Mouse (Mus musculus): ENCODE measurements around the gene Klk5.

The Klk5 gene

DNA sequence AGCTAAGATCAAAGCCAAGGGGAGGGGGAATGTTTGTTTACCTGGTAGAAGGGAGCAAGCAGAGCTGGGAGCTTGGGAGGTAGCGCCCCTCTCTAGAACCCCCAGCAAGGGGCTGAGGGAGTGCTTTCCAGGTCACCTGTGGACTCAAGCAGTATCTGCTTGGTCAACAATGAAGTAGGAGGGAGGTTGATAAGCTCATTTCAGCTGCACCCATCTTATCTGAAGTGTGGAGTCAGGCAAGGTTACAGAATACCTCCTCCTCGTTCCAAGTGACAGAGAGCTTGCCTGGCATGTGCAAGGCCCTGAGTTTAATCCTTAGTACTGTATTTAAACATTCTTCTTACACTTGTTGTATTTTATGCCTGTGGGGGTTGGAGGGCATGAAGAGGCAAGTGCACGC, 13.9 kb downstream of the Klk5 start:
- no peak overlapping the region for H3K4me3 ChIP-seq (replicated peaks; ENCODE audit: low read length)
- TF ChIP-seq CTCF (conservative IDR thresholded peaks at IDR 0.05; ENCODE audit: low read length): no peak
- TF ChIP-seq POU5F1 (IDR thresholded peaks at IDR 0.05; ENCODE audit: borderline replicate concordance, low read length): no peak
- H3K36me3 ChIP-seq (ENCODE audit: insufficient read depth, low read length): no peaks in the 10 kb centered on the region
- peaks cover 6% of the 10 kb centered on the region for H3K27me3 ChIP-seq (ENCODE audit: insufficient read depth, low read length)
- no peaks in the 10 kb centered on the region for H3K9me3 ChIP-seq (ENCODE audit: low read length)
- H3K4me1 ChIP-seq (replicated peaks; ENCODE audit: low read depth, low read length): peaks cover 47% of the 10 kb centered on the region

GRCm38 (mm10) chr7:43856307-43856706, 14.5 kb downstream of the Klk5 start:
- Histone ChIP-seq H3K4me3 (replicated peaks; ENCODE audit: low read length) (no peak overlapping the region), H3K36me3 (ENCODE audit: insufficient read depth, low read length) (no peaks in the 10 kb centered on the region), H3K4me1 (replicated peaks; ENCODE audit: low read depth, low read length) (peaks cover 52% of the 10 kb centered on the region), H3K27me3 (ENCODE audit: insufficient read depth, low read length) (peaks cover 8% of the 10 kb centered on the region), H3K9me3 (ENCODE audit: low read length) (no peaks in the 10 kb centered on the region)
- TF ChIP-seq POU5F1 (IDR thresholded peaks at IDR 0.05; ENCODE audit: borderline replicate concordance, low read length) (no peak), CTCF (conservative IDR thresholded peaks at IDR 0.05; ENCODE audit: low read length) (no peak), NANOG (IDR thresholded peaks at IDR 0.05; ENCODE audit: borderline replicate concordance, low read length) (no peak)

GRCm38 (mm10) chr7:43857501-43857900, 15.7 kb downstream of the Klk5 start:
- H3K4me1 ChIP-seq (replicated peaks; ENCODE audit: low read depth, low read length): peaks cover 52% of the 10 kb centered on the region
- no peak overlapping the region for H3K4me3 ChIP-seq (replicated peaks; ENCODE audit: low read length)
- no peaks in the 10 kb centered on the region for H3K36me3 ChIP-seq (ENCODE audit: insufficient read depth, low read length)
- TF ChIP-seq CTCF (conservative IDR thresholded peaks at IDR 0.05; ENCODE audit: low read length) (no peak), NANOG (IDR thresholded peaks at IDR 0.05; ENCODE audit: borderline replicate concordance, low read length) (no peak), POU5F1 (IDR thresholded peaks at IDR 0.05; ENCODE audit: borderline replicate concordance, low read length) (no peak)
- H3K9me3 ChIP-seq (ENCODE audit: low read length): no peaks in the 10 kb centered on the region
- peaks cover 9% of the 10 kb centered on the region for H3K27me3 ChIP-seq (ENCODE audit: insufficient read depth, low read length)

- Histone ChIP-seq H3K4me1 (replicated peaks; ENCODE audit: low read depth, low read length) (peaks cover 32% of the 10 kb centered on the region), H3K9me3 (ENCODE audit: low read length) (no peaks in the 10 kb centered on the region), H3K36me3 (ENCODE audit: insufficient read depth, low read length) (no peaks in the 10 kb centered on the region), H3K27me3 (ENCODE audit: insufficient read depth, low read length) (peaks cover 9% of the 10 kb centered on the region), H3K4me3 (replicated peaks; ENCODE audit: low read length) (no peak overlapping the region)
- TF ChIP-seq NANOG (IDR thresholded peaks at IDR 0.05; ENCODE audit: borderline replicate concordance, low read length): no peak
Observed at GRCm38 (mm10) chr7:43860411-43860810, 18.6 kb downstream of the Klk5 start.

GRCm38 (mm10) chr7:43873237-43873636, 31.5 kb downstream of the Klk5 start:
- Histone ChIP-seq H3K9me3 (ENCODE audit: low read length) (no peaks in the 10 kb centered on the region), H3K4me3 (replicated peaks; ENCODE audit: low read length) (no peak overlapping the region), H3K4me1 (replicated peaks; ENCODE audit: low read depth, low read length) (peaks cover 7% of the 10 kb centered on the region), H3K27me3 (ENCODE audit: insufficient read depth, low read length) (peaks cover 3% of the 10 kb centered on the region; the same call in 1 of the 2 replicates), H3K36me3 (ENCODE audit: insufficient read depth, low read length) (no peaks in the 10 kb centered on the region)
- TF ChIP-seq POU5F1 (IDR thresholded peaks at IDR 0.05; ENCODE audit: borderline replicate concordance, low read length): no peak
- TF ChIP-seq CTCF (conservative IDR thresholded peaks at IDR 0.05; ENCODE audit: low read length): peak; percentile 81

DNA sequence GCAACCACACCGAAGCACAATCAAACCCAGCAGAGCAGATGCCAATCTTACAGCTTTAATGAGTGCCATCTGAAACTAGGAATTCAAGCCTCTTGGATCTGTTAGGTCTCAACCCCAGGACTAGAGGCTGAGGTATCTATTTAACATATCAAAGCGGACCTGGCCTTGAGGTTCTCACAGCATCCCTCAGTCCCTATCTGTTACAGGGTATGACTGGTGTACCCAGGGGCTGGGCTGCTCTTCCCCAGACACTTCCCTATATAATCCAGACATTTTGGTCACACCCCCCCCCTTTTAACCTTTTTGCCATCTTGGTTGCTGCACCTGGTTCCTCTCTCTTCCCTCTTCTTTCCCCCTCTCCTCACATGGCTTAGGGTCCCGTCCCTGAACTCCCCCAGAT, 31.9 kb downstream of the Klk5 start:
- Histone ChIP-seq H3K36me3 (ENCODE audit: insufficient read depth, low read length) (no peaks in the 10 kb centered on the region), H3K27me3 (ENCODE audit: insufficient read depth, low read length) (peaks cover 3% of the 10 kb centered on the region; the same call in 1 of the 2 replicates), H3K4me3 (replicated peaks; ENCODE audit: low read length) (no peak overlapping the region), H3K9me3 (ENCODE audit: low read length) (no peaks in the 10 kb centered on the region), H3K4me1 (replicated peaks; ENCODE audit: low read depth, low read length) (peaks cover 7% of the 10 kb centered on the region)
- TF ChIP-seq NANOG (IDR thresholded peaks at IDR 0.05; ENCODE audit: borderline replicate concordance, low read length): no peak
- no peak for TF ChIP-seq POU5F1 (IDR thresholded peaks at IDR 0.05; ENCODE audit: borderline replicate concordance, low read length)
- TF ChIP-seq CTCF (conservative IDR thresholded peaks at IDR 0.05; ENCODE audit: low read length): no peak

DNA sequence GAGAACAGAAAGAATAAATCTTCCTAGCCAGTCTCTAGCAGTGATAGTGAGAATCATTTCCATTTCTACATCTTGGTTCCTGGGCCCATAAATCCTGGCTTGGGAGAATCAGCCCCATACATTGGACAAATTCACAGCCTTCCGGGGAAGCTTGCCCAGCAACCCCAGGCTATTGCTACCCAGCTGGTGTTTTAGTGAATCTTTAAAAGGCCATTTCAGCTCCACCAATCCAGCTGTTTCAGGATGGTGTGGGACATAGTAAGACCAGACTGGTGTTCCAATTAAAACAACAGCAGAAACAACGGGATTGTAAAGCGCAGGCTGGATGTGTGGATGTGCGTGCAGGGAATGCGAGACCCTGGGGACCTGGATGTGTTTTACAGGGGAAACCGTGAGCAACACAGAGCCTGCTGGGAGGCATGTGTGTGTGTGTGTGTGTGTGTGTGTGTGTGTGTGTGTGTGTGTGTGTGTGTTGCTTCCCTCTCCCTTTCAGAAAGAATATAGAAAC, 33.2 kb downstream of the Klk5 start:
- Histone ChIP-seq H3K9me3 (ENCODE audit: low read length) (no peaks in the 10 kb centered on the region), H3K4me3 (replicated peaks; ENCODE audit: low read length) (no peak overlapping the region), H3K27me3 (ENCODE audit: insufficient read depth, low read length) (peaks cover 10% of the 10 kb centered on the region), H3K36me3 (ENCODE audit: insufficient read depth, low read length) (no peaks in the 10 kb centered on the region), H3K4me1 (replicated peaks; ENCODE audit: low read depth, low read length) (peaks cover 7% of the 10 kb centered on the region)
- TF ChIP-seq NANOG (IDR thresholded peaks at IDR 0.05; ENCODE audit: borderline replicate concordance, low read length) (no peak), CTCF (conservative IDR thresholded peaks at IDR 0.05; ENCODE audit: low read length) (no peak), POU5F1 (IDR thresholded peaks at IDR 0.05; ENCODE audit: borderline replicate concordance, low read length) (no peak)

DNA sequence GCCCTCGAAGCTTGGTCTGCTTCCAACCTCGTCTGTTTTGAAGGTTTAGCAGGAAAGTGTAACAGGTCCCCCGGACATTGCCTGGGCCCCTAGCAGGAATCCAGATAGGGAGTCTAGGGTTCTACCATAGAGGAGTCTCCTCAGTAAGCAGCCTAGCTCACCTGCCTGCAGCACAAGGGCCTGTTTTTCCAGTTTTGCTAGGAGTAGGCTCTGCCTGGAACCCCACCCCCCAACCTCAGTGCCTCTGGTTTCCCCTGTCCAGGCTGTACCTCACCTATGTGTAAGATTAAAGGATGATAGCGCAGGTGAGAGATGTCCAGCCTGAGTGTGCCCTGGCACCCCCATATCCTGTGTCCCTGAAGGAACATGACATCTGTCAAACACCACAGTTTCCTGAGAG, 34.7 kb downstream of the Klk5 start:
- Histone ChIP-seq H3K27me3 (ENCODE audit: insufficient read depth, low read length) (peaks cover 25% of the 10 kb centered on the region), H3K4me3 (replicated peaks; ENCODE audit: low read length) (no peak overlapping the region), H3K9me3 (ENCODE audit: low read length) (no peaks in the 10 kb centered on the region), H3K4me1 (replicated peaks; ENCODE audit: low read depth, low read length) (peaks cover 4% of the 10 kb centered on the region), H3K36me3 (ENCODE audit: insufficient read depth, low read length) (no peaks in the 10 kb centered on the region)
- TF ChIP-seq POU5F1 (IDR thresholded peaks at IDR 0.05; ENCODE audit: borderline replicate concordance, low read length) (no peak), CTCF (conservative IDR thresholded peaks at IDR 0.05; ENCODE audit: low read length) (no peak), NANOG (IDR thresholded peaks at IDR 0.05; ENCODE audit: borderline replicate concordance, low read length) (no peak)

DNA sequence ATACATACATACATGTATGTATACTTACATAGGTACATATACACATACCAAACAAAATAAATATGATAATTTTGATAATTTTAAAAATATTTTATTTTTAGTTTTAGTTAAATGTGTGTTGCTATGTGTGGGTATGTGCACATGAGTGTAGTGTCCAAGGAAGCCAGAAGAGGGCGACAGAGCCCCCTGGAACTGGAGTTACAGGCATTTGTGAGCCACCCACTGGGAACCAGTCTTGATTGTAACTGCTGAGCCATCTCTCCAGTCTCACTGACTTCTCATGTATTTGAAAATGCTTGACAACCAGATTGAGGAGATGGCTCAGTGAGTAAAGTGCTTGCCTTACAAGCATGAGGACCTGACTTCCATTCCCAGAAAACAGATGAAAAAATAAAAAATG, 36.5 kb downstream of the Klk5 start:
- Histone ChIP-seq H3K4me3 (replicated peaks; ENCODE audit: low read length) (no peak overlapping the region), H3K27me3 (ENCODE audit: insufficient read depth, low read length) (peaks cover 37% of the 10 kb centered on the region), H3K36me3 (ENCODE audit: insufficient read depth, low read length) (no peaks in the 10 kb centered on the region), H3K4me1 (replicated peaks; ENCODE audit: low read depth, low read length) (peaks cover 16% of the 10 kb centered on the region), H3K9me3 (ENCODE audit: low read length) (no peaks in the 10 kb centered on the region)
- TF ChIP-seq CTCF (conservative IDR thresholded peaks at IDR 0.05; ENCODE audit: low read length): peak; percentile 25; the same call in 1 of the 2 replicates
- no peak for TF ChIP-seq POU5F1 (IDR thresholded peaks at IDR 0.05; ENCODE audit: borderline replicate concordance, low read length)

Measured in E14TG2a.4 (cell line).